Mouse (Mus musculus) hindbrain, embryonic 13.5 days (tissue): ENCODE results near the gene Gm15517. TPM values are rescaled to one million over a fixed set of nuclear protein-coding genes. Genes with fewer than 3 reads are reported as not detected.
"Not testable (repeated sequence)": the region's sequence is repeated elsewhere in the genome, so short reads cannot be mapped to it uniquely, and the experiment has no call there.

ENCODE experiments used
- ATAC-seq: fragments of 200-750 bp; cut with Nextera tagmentation; 2 replicates; pipeline ENCODE4 v1.8.0; 2017; ENCODE audit warnings: moderate TSS enrichment; ENCODE audit not compliant: low FRiP score
- H3K27ac ChIP-seq: fragments of 300-500 bp; sonication (generic); 2 replicates; pipeline ENCODE4 v1.5.1; 2015; ENCODE audit warnings: inconsistent platforms, mild to moderate bottlenecking, moderate library complexity
- H3K27me3 ChIP-seq: fragments of 300-500 bp; sonication (generic); 2 replicates; pipeline ENCODE4 v1.6.1; 2015; ENCODE audit warnings: mild to moderate bottlenecking, inconsistent platforms
- H3K36me3 ChIP-seq: fragments of 300-500 bp; sonication (generic); 2 replicates; pipeline ENCODE4 v1.6.1; 2015; ENCODE audit warnings: mild to moderate bottlenecking, inconsistent platforms
- H3K4me1 ChIP-seq: fragments of 300-500 bp; sonication (generic); replicated peaks from 2 replicates; pipeline ENCODE4 v1.6.1; 2015; ENCODE audit warnings: inconsistent platforms
- H3K4me2 ChIP-seq: fragments of 300-500 bp; sonication (generic); 2 replicates; pipeline ENCODE4 v1.6.1; 2015; ENCODE audit warnings: inconsistent platforms, mild to moderate bottlenecking, moderate library complexity
- H3K4me3 ChIP-seq: fragments of 300-500 bp; sonication (generic); 2 replicates; pipeline ENCODE4 v1.5.1; 2015; ENCODE audit warnings: mild to moderate bottlenecking, inconsistent platforms
- H3K9ac ChIP-seq: fragments of 300-500 bp; sonication (generic); 2 replicates; pipeline ENCODE4 v1.6.1; 2015; ENCODE audit warnings: mild to moderate bottlenecking, inconsistent platforms
- H3K9me3 ChIP-seq: fragments of 300-500 bp; sonication (generic); 2 replicates; pipeline ENCODE4 v1.6.1; 2016; ENCODE audit warnings: inconsistent platforms
- WGBS: fragments of 180-500 bp; shearing (Covaris S2); methylation state at CpG from one replicate; pipeline ENCODE4 v1.1.7; 2015; 5-methylcytosine and 5-hydroxymethylcytosine counted together
- polyA plus RNA-seq: library from polyadenylated mRNA; unstranded; fragments of >200 nt; fragmentation: Nextera tagmentation; extraction: Ambion mirVana; gene quantifications from 2 replicates; pipeline ENCODE4 v1.2.1, GENCODE M21; 2015

Gm15517 gene
- polyA plus RNA-seq, 1 experiment from 2014 or later = not detected

DNA sequence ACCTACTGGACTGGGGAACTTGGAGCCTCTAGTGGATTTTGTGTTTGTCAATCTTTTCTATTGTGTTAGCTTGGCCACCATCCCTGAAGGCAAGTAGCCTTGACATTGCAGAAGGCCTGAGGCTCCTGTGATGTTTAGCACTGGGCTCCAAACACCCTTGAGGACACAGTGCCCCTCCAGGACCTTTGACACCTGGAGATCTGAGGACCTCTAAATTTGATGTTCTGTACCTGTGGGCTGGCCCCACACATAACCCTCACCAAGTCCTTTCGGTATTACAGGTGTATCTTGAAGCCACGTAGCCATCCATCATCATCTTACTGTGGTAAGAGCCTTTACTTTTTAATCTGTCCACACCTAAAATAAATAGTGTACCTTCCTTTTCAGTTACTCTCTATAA, 13.3 kb upstream of the Gm15517 start:
- Histone ChIP-seq H3K27me3 (peaks cover 6% of the 10 kb centered on the region; the same call in 1 of the 2 replicates), H3K36me3 (peaks cover 46% of the 10 kb centered on the region), H3K4me1 (peaks cover 48% of the 10 kb centered on the region), H3K4me2 (peak overlapping the region; percentile 82), H3K4me3 (peak overlapping the region; percentile 78), H3K9me3 (no peaks in the 10 kb centered on the region), H3K9ac (peak overlapping the region; percentile 95), H3K27ac (no peak overlapping the region)
- 97% methylated on average over 2 of the region's 2 CpGs for WGBS
- ATAC-seq = no peak

DNA sequence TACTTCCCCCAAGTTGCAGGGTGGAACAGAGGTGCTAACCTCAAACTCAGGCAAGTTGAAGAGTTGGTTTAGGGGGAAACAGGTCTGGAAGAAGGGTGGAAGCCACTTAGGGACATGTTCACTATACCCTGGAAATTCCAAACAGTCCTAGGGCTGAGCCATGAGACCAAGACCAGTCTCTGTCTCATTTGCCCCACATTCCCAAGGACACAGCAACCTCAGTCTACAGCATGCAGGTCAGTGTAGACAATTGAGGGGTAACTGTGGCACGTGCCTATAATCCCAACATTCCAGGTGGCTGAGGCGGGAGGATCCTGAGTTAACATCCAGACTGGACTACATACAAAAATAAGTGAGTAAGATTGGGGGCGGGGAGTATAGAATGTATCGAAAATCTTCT, 12.0 kb upstream of the Gm15517 start:
- 97% methylated on average over 4 of the region's 4 CpGs for WGBS
- Histone ChIP-seq H3K4me3 (no peak overlapping the region), H3K27ac (no peak overlapping the region), H3K36me3 (peaks cover 58% of the 10 kb centered on the region), H3K9ac (no peak overlapping the region), H3K9me3 (no peaks in the 10 kb centered on the region), H3K4me2 (no peak overlapping the region), H3K27me3 (no peaks in the 10 kb centered on the region), H3K4me1 (peaks cover 50% of the 10 kb centered on the region)
- no peak for ATAC-seq

DNA sequence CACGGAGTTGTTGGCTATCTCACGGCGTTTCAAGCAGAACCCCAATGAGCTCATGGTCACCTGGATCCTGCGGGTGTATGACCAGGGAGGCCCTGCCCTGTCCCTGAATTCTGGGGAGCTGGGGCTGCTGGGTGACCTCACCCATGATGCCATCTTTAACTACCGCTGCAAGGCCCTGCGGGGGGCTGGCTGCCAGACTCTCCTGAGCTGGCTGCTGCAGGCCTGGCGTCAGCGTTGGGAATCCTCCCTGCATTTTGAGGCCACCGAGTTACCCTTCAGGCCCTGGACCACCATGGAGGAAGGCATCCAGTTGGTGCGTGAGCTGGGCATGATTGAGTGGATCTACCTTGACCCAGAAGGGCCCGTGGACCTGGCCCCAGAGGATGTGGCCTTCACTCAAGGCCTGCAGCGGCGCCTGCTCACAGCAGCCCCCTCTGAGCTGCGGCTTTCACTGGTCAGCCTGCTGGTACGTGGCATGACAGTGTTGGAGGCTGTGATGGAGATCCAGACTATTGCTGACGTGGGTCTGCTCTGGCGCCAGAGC, 10.4 kb upstream of the Gm15517 start:
- not testable (repeated sequence) for ATAC-seq, H3K9ac ChIP-seq, H3K27me3 ChIP-seq, H3K4me3 ChIP-seq, H3K27ac ChIP-seq, H3K9me3 ChIP-seq, H3K4me2 ChIP-seq
- peaks cover 63% of the 10 kb centered on the region for H3K36me3 ChIP-seq
- H3K4me1 ChIP-seq = peaks cover 40% of the 10 kb centered on the region
- 92% methylated on average over 17 of the region's 17 CpGs for WGBS

DNA sequence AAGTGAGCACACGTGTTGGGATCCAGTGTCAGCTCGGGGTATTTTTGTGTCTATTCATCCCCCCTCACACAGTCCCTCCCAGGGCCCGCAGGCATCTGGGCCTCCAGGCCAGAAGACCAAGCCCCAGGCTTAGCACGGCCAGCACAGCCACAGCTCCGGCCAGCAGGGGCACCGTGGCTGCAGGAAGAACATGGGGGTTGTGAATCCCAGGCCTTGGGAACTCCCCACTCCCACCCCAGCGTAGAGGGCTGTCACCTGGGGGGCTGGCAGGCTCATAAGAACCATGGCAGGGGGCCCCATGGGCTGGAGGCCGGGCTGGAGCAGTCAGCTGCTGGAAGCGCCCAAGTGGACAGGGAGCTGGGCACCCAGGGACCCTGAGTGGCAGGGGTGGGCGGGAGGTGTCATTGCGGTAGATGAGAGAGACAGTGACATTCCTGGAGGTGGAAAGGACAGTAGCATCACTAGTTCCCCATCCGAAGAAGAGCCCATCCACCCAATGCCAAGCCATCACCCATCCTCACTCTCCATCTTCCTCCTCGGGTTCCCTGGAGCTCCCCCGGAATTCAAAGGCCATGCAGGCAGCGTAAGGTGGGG, 8.1 kb upstream of the Gm15517 start:
- Histone ChIP-seq H3K4me1 (peaks cover 31% of the 10 kb centered on the region), H3K9ac (no peak overlapping the region; the same call in 1 of the 2 replicates), H3K4me3 (no peak overlapping the region), H3K9me3 (no peaks in the 10 kb centered on the region), H3K27me3 (no peaks in the 10 kb centered on the region), H3K4me2 (no peak overlapping the region), H3K36me3 (peaks cover 60% of the 10 kb centered on the region), H3K27ac (no peak overlapping the region; the same call in 1 of the 2 replicates)
- no peak for ATAC-seq
- 76% methylated on average over 15 of the region's 15 CpGs for WGBS

DNA sequence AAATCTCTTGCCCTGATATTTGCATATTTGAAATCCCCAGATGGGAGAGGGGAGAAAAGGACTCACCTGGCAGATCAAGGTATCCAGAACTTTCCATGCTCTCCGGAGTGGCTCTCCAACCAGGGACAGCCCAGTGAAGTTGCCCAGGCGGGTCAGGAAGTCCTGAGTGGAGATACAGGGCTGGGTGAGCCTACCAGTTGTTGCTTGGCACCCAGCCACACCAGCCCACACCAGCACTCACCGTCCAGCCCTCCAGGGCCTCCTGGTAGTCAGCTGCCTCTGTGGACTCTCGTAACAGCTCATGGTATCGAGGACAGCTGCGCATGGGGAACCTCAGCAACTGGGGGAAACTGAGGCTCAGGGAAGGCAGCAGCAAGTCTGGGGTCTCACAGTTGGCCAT, 6.3 kb upstream of the Gm15517 start:
- peaks cover 13% of the 10 kb centered on the region; the same call in 1 of the 2 replicates for H3K4me1 ChIP-seq
- 83% methylated on average over 6 of the region's 6 CpGs for WGBS
- no peak overlapping the region for H3K4me3 ChIP-seq
- no peak overlapping the region for H3K9ac ChIP-seq
- H3K36me3 ChIP-seq = peaks cover 43% of the 10 kb centered on the region
- H3K27ac ChIP-seq = no peak overlapping the region
- no peak for ATAC-seq
- no peaks in the 10 kb centered on the region for H3K9me3 ChIP-seq
- H3K27me3 ChIP-seq = no peaks in the 10 kb centered on the region
- no peak overlapping the region for H3K4me2 ChIP-seq

DNA sequence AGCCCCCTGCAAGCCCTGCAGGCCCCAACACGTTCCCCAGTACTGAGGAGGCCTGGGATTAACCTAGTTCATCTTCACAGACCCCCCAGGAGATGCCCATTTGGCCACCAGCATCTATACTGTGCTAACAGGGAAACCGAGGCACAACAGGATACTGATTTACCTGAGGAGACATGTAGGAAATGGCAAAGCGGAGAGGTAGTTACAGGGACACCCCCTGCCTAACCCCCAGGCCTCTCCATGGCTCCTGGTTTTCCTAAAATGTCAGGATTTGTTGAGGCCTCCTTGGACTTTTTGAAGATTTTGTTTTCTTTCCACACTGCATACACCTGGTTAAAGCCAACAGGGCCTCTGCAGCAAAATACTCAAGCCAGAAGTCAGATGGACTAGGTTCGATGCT, 4.0 kb upstream of the Gm15517 start, which contains the start of gene Acp4:
Acp4 (minus strand) TSS at position 101 of the 400 bp plus-strand sequence.
- peaks cover 24% of the 10 kb centered on the region for H3K36me3 ChIP-seq
- no peak within 1 kb of the TSS for H3K27ac ChIP-seq
- no peak within 1 kb of the TSS for H3K4me3 ChIP-seq
- 0 out of 2 replicates have a peak, but pooled peaks cover 9% of the 10 kb centered on the region for H3K4me1 ChIP-seq
- no peaks in the 10 kb centered on the region for H3K9me3 ChIP-seq
- no peak for ATAC-seq
- H3K4me2 ChIP-seq = no peak within 1 kb of the TSS
- WGBS = 84% methylated on average over 4 of the region's 4 CpGs
- H3K27me3 ChIP-seq = peaks cover 13% of the 10 kb centered on the region
- H3K9ac ChIP-seq = no peak within 1 kb of the TSS

DNA sequence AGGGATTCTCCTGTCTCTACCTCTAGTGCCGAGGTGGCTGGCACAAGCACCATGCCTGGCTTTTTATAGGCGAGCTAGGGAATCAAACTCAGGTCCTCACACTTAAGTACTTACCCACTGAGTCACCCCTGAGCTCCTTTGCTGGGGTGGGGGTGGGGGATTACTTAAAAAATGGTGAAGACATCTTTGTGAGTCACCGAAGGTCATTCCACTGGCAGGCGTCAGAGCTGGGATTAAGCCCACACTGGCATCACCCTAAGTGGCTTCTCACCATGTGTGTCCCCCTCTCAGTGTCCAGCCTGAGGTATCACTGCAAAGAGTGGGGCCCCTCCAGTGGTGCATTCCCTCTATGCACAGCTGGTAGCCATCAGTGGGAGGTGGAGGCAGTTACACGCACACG, 837 bp upstream of the Gm15517 start:
- 76% methylated on average over 6 of the region's 6 CpGs for WGBS
- Histone ChIP-seq H3K36me3 (no peaks in the 10 kb centered on the region; the same call in 1 of the 2 replicates), H3K27ac (no peak overlapping the region), H3K27me3 (peaks cover 23% of the 10 kb centered on the region), H3K9ac (no peak overlapping the region), H3K4me2 (no peak overlapping the region), H3K4me3 (no peak overlapping the region), H3K9me3 (no peaks in the 10 kb centered on the region), H3K4me1 (peaks cover 6% of the 10 kb centered on the region)
- ATAC-seq = no peak

DNA sequence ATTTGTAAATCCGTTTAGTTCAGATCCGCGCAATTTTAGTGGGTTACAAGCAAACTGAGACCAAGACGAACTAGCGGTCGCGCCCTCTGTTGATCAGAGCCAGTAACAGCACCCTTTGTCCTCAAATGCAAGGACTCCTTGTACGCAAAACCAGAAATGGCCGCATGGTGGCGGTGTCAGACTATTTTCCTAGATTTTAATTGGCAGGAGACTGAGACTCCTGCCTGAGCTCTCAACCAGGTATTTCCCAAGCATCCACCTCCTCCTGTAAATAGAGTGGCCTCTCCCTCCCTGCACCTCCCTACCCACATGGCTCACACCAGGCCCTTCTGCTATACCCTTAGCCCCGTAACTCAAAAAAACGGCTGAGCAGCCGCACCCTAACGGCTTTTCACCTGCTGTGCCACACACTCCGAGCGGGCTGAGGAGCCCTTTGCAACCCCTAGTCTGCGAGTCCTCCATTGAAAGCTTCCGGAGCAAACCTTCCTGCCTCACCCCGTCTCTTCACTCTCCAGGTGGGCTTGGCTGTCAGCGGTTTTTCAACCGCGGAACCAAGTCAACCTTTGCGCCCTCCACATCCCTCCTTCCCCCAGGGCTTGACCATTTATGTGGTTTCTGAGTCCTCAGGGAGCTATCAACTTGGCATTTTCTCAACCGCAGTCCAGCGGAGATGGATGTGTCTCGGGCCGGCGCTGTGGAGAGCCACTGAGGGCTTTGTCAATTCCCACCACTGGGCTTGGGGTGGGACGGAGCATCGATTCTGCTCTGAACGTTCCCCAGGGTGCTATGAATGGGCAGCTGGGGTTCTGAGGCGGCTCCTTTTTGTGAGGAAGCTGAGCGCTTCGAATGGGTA, 1.8 kb downstream of the Gm15517 start:
- peaks cover 6% of the 10 kb centered on the region for H3K4me1 ChIP-seq
- peak overlapping the region; percentile 65 for H3K4me2 ChIP-seq
- no peaks in the 10 kb centered on the region for H3K36me3 ChIP-seq
- H3K27ac ChIP-seq = peak overlapping the region; percentile 86
- H3K9me3 ChIP-seq = no peaks in the 10 kb centered on the region
- peak; percentile 88 for ATAC-seq
- WGBS = 1% methylated on average over 34 of the region's 34 CpGs
- peak overlapping the region; percentile 71 for H3K9ac ChIP-seq
- peaks cover 36% of the 10 kb centered on the region for H3K27me3 ChIP-seq
- peak overlapping the region; percentile 37 for H3K4me3 ChIP-seq

DNA sequence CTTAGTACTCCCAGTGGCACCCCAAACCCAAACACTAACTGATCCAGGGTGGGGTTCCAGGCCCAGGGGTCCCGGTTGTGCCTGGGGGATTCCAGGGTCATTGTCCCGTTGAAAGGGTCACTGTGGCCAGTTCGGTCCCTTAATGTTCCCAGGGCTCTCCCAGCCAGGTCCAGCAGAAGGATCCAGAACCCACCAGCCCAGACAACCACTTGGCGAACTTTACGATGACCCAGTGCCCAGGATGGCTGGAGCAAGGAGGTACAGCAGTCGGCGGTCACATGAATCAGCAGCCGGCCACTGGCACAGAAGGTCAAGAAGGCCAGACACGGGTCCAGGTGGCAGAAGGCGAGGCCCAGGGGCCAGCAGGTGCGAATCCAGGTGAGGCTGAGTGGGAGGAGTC, 6.9 kb downstream of the Gm15517 start:
- Histone ChIP-seq H3K4me2 (no peak overlapping the region), H3K27me3 (peaks cover 44% of the 10 kb centered on the region), H3K9ac (0 out of 2 replicates have a peak overlapping the region, but pooled peaks have one; percentile 19), H3K36me3 (no peaks in the 10 kb centered on the region), H3K4me1 (peaks cover 4% of the 10 kb centered on the region), H3K9me3 (no peaks in the 10 kb centered on the region), H3K4me3 (no peak overlapping the region), H3K27ac (no peak overlapping the region)
- no peak for ATAC-seq
- WGBS = 83% methylated on average over 11 of the region's 11 CpGs

DNA sequence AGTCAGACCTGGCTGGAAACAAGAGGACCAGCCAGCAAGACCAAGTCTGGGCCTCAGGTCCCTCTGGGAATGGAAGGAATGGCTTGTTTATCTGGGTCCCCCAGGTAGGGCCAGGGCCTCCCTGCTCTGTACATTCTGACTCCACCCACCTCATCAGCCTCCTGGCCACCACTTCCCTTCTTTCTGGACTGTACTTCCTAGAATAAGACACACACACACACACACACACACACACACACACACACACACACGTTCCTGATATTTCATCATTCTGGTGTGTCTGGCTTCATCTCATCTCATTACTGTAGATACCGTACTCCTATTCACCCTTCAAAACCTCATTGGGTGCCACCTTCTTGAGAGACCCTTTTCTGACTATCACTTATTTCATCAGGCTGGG, 8.2 kb downstream of the Gm15517 start:
- Histone ChIP-seq H3K4me3 (no peak overlapping the region), H3K27me3 (peaks cover 52% of the 10 kb centered on the region), H3K36me3 (no peaks in the 10 kb centered on the region), H3K27ac (no peak overlapping the region), H3K9ac (no peak overlapping the region), H3K9me3 (no peaks in the 10 kb centered on the region), H3K4me2 (no peak overlapping the region), H3K4me1 (no peaks in the 10 kb centered on the region)
- no peak for ATAC-seq
- 95% methylated on average over 2 of the region's 2 CpGs for WGBS

DNA sequence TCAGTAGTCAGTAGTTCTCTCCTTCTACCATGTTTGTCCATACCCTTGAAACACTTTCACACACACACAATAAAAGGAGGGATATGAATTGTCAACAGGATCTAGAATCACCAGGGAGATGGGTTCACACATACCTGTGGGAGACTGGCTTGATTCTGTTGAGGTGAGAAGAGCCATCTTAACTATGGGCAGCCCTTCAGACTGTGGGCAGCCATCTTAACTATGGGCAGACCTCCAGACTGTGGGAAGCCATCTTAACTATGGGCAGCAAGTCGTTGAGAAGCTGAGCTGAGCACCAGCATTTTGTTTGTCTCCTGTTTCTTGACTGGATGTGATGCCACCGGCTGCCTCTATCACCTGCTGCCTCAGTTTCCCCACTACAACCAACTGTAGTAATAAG, 10.1 kb downstream of the Gm15517 start:
- H3K36me3 ChIP-seq = no peaks in the 10 kb centered on the region
- H3K9me3 ChIP-seq = no peaks in the 10 kb centered on the region
- peaks cover 50% of the 10 kb centered on the region for H3K27me3 ChIP-seq
- no peak overlapping the region for H3K4me2 ChIP-seq
- H3K27ac ChIP-seq = no peak overlapping the region
- WGBS = 69% methylated on average over 2 of the region's 2 CpGs
- H3K4me1 ChIP-seq = no peaks in the 10 kb centered on the region
- no peak for ATAC-seq
- H3K9ac ChIP-seq = no peak overlapping the region
- H3K4me3 ChIP-seq = no peak overlapping the region

DNA sequence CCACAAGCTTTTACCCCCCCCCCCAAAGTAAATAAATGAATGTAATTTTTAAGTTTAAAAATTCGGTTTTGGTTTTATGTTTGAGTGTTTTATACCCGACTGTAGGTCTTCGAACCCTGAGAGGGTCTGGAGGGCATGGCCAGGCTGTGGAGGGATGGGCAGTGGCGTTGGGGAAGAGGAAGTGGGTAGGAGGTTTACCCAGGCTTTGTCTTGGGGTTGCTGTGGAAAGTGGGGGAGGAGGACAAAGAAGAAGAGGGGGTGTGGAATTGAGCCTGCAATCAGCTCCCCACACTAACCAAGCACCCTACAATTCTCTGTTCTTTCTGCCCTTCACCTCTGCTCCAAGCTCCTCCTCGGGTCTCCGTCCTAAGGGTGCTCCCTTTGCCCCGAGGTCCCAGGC, 11.3 kb downstream of the Gm15517 start:
- Histone ChIP-seq H3K4me1 (no peaks in the 10 kb centered on the region), H3K4me3 (no peak overlapping the region), H3K9me3 (no peaks in the 10 kb centered on the region), H3K4me2 (no peak overlapping the region), H3K9ac (no peak overlapping the region; the same call in 1 of the 2 replicates), H3K27me3 (peaks cover 41% of the 10 kb centered on the region), H3K27ac (no peak overlapping the region), H3K36me3 (no peaks in the 10 kb centered on the region)
- no peak for ATAC-seq
- WGBS = 90% methylated on average over 7 of the region's 7 CpGs
